In genomic region chr7:34321119-34321518, GRCm38 (mm10) we compare ENCODE assay signal across 25 mouse cellular contexts. TPM values are rescaled to one million over a fixed set of nuclear protein-coding genes. Genes with fewer than 3 reads are reported as not detected.
A peak's percentile ranks its signal among the peaks of the same experiment; 100 is the strongest.
DNase-seq lines count a peak whose midpoint lies in the region.
"Had no signal": no experiment of that assay in that cellular context is flagged by ENCODE, and none has a peak within 500 bp of the region (broad histone marks: within the 10 kb centered on the region; RNA-seq: fewer than 3 reads in every experiment).

No protein-coding gene starts in this region.

- H3K4me1 ChIP-seq in brown adipose tissue, adult 24 weeks (ENCODE audit: control insufficient read depth, insufficient read depth, insufficient read length, low read length): peaks cover 14% of the 10 kb centered on the region
- H3K4me1 ChIP-seq: embryonic facial prominence, embryonic 12.5 days; forebrain, embryonic 15.5 days had no signal

- H3K4me3 ChIP-seq in brown adipose tissue, adult 24 weeks (ENCODE audit: insufficient read depth, low read depth, low read length): no peak overlapping the region
- H3K4me3 ChIP-seq: embryonic facial prominence, embryonic 12.5 days; embryonic facial prominence, embryonic 15.5 days; erythroblast, embryonic 14.5 days; forebrain, embryonic 12.5 days; forebrain, embryonic 15.5 days; heart, embryonic 12.5 days; heart, embryonic 15.5 days; hindbrain, embryonic 10.5 days; hindbrain, embryonic 13.5 days had no signal

- peak; percentile 88 for DNase-seq in heart, adult 11 months
- no peak for DNase-seq in heart, adult 18-20 months
- DNase-seq in ovary, postnatal 36 days (ENCODE audit: low spot score): peak; percentile 18
- no peak for DNase-seq in ovary, postnatal 14 days (ENCODE audit: low spot score)
- DNase-seq in adipocyte (ENCODE audit: low spot score): peak; percentile 80
- no peak for DNase-seq in spleen, adult 12 weeks (ENCODE audit: low spot score)
- DNase-seq in retina, embryonic 14.5 days (ENCODE audit: low spot score): no peak
- DNase-seq: adrenal gland, postnatal 36 days; cerebellum, adult 11 months; cerebellum, adult 2 months; cerebellum, adult 9-11 months; cerebellum, postnatal 25 days; gastrocnemius, postnatal 25 days; heart, postnatal 10 days; heart, postnatal 36 days had no signal

- H3K27ac ChIP-seq in brown adipose tissue, adult 24 weeks (replicated peaks; ENCODE audit: low read depth, low read length): peak overlapping the region; percentile 60
- H3K27ac ChIP-seq: embryonic facial prominence, embryonic 12.5 days; embryonic facial prominence, embryonic 15.5 days; forebrain, embryonic 12.5 days; forebrain, embryonic 15.5 days; heart, embryonic 15.5 days; hindbrain, embryonic 10.5 days; hindbrain, embryonic 13.5 days had no signal

RNA-seq across cellular contexts. Expression of gene 4931406P16Rik, which starts 7.8 kb away (rescaled TPM):
- 10 to 100 TPM; 34.8 to 41.3 TPM for total RNA-seq in heart, adult 18-20 months (2021)
- polyA plus RNA-seq in brown adipose tissue, adult 24 weeks (2012; ENCODE audit: insufficient read depth, insufficient read length, missing spikeins): 19.2 and 24.8 TPM in 2 replicates

Comparison
In these comparisons a context has a peak if more than half of its experiments do, and no peak if none do; other contexts are left out.
1. DNase-seq: peak in heart, adult 11 months (single experiment), ovary, postnatal 36 days (single experiment) and adipocyte (single experiment); none in heart, adult 18-20 months (0 of 2), ovary, postnatal 14 days (single experiment), spleen, adult 12 weeks (single experiment) and retina, embryonic 14.5 days (single experiment).